Mouse (Mus musculus): ENCODE data around the gene Elovl3. TPM values are rescaled to one million over a fixed set of nuclear protein-coding genes. Genes with fewer than 3 reads are reported as not detected.
"Not testable (repeated sequence)": the region's sequence is repeated elsewhere in the genome, so short reads cannot be mapped to it uniquely, and the experiment has no call there.

Gene Elovl3
- polyA plus RNA-seq, 1 experiment from 2014 or later, result not detected

DNA sequence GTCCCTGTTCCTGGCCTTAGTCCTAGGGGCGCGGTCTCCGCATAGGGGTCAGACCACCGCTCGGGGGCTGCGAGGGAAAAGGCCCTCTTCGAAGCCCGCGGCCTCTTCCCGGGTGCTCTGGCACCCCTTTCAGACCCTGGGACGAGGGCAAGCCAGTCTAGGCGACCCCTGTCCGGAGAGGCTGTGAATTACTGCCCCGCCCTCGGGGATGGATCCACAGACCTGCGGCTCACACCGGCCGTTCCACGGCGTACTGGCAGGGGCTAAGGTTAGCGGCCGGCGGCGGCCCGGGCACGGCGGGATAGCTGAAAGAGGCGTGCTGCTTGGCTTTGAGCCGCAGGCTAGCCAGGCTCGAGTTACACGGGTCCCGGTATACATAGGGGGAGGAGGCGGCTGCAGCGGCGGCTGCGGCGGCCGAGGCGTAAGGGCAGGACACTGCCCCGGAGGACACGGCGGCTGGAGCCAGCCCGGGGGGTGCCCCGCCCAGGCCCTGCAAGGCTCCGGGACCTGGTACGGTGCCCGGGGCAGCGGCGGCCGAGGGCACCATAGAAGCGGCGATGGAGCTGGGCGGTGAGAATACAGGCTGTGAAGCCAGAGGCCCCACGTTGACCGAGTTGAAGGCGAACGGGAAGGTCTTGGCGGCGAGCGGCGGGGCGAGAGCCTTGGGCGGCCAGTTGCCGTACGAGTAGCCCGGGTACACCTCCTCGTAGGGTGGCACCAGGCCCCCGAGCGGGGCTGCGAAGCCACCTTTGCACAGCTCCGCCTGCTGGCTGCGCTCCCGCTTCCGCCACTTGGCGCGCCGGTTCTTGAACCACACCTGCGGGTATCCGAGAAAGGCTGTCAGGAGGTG lies 4.3 kb downstream of the Elovl3 start:
- under 1% methylated on average over 77 of the region's 79 CpGs for WGBS
- peak; percentile 29; the same call in 1 of the 2 replicates for ATAC-seq (ENCODE audit: extremely low read depth, insufficient number of reproducible peaks, low FRiP score, low TSS enrichment)
- H3K27ac ChIP-seq (replicated peaks), result no peak overlapping the region

DNA sequence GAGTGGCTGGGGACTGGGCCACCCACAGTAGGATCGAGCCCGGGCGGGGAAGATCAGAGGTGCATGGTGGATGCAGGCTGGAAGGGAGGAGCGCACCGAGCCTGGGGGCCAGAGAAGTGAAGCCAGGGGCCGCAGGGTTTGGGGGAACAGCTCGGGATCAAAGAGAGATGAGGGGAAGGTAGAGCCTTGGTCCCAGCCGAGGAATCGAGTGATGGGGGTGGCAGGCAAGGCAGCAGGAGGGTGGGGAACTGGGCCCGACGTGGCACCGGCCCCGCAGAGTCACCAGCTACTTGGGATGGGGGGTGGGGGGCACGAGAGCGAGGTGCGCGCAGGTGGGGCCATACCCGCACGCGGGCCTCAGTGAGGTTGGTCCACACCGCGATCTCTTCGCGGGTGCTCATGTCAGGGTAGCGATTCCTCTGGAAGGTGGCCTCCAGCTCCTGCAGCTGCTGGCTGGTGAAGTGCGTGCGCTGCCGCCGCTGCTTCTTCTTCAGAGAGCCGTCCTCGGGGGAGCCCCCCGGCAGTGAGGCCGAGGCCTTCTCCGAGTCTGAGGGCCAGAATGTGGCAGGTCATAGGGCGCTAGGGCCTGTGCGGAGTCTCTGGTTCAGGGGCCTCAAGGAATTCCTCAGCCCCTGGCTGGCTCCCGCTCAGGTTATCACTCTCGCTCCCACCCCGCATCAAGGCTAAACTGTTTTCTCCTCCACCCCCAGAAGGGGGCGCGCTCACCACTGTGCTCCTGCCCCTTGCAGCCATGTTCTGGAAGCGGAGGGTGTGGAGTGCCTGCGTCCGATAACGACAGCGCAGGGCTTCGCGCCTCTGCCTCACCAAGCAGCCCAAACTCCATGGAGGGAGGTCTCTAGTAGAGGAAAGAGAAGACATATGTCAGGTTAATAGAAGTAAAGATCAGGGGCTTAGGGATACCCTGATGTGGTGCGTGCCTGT lies 5.2 kb downstream of the Elovl3 start:
- WGBS, result 3% methylated on average over 49 of the region's 49 CpGs
- H3K36me3 ChIP-seq, result no peaks in the 10 kb centered on the region
- peaks cover 88% of the 10 kb centered on the region for H3K27me3 ChIP-seq (replicated peaks)
- ATAC-seq (ENCODE audit: extremely low read depth, insufficient number of reproducible peaks, low FRiP score, low TSS enrichment), result no peak
- peak overlapping the region; percentile 77 for H3K9ac ChIP-seq
- peak overlapping the region; percentile 67 for H3K4me3 ChIP-seq
- H3K27ac ChIP-seq (replicated peaks), result no peak overlapping the region
- H3K4me2 ChIP-seq, result peak overlapping the region; percentile 99
- H3K4me1 ChIP-seq, result peaks cover 47% of the 10 kb centered on the region
- H3K9me3 ChIP-seq, result no peaks in the 10 kb centered on the region

More for the DNA sequence above, 4.3 kb downstream of the Elovl3 start:
- no peaks in the 10 kb centered on the region for H3K36me3 ChIP-seq
- no peaks in the 10 kb centered on the region for H3K9me3 ChIP-seq
- peaks cover 92% of the 10 kb centered on the region for H3K27me3 ChIP-seq (replicated peaks)
- peak overlapping the region; percentile 99 for H3K4me2 ChIP-seq
- H3K4me3 ChIP-seq, result peak overlapping the region; percentile 67
- H3K9ac ChIP-seq, result peak overlapping the region; percentile 77
- peaks cover 43% of the 10 kb centered on the region for H3K4me1 ChIP-seq

- 70% methylated on average over 2 of the region's 2 CpGs for WGBS
- Histone ChIP-seq H3K4me2 (peak overlapping the region; percentile 47), H3K9ac (peak overlapping the region; percentile 61)
Observed at GRCm38 (mm10) chr19:46140324-46140723, 8.6 kb downstream of the Elovl3 start.

GRCm38 (mm10) chr19:46141091-46141490 lies 9.4 kb downstream of the Elovl3 start:
- ATAC-seq (ENCODE audit: extremely low read depth, insufficient number of reproducible peaks, low FRiP score, low TSS enrichment), result peak; percentile 12; the same call in 1 of the 2 replicates

More at GRCm38 (mm10) chr19:46140324-46140723, 8.6 kb downstream of the Elovl3 start:
- H3K4me3 ChIP-seq, result no peak overlapping the region
- H3K4me1 ChIP-seq, result peaks cover 54% of the 10 kb centered on the region
- no peaks in the 10 kb centered on the region for H3K36me3 ChIP-seq
- ATAC-seq (ENCODE audit: extremely low read depth, insufficient number of reproducible peaks, low FRiP score, low TSS enrichment), result no peak
- H3K27ac ChIP-seq (replicated peaks), result peak overlapping the region; percentile 66
- no peaks in the 10 kb centered on the region for H3K9me3 ChIP-seq
- H3K27me3 ChIP-seq (replicated peaks), result peaks cover 89% of the 10 kb centered on the region

DNA sequence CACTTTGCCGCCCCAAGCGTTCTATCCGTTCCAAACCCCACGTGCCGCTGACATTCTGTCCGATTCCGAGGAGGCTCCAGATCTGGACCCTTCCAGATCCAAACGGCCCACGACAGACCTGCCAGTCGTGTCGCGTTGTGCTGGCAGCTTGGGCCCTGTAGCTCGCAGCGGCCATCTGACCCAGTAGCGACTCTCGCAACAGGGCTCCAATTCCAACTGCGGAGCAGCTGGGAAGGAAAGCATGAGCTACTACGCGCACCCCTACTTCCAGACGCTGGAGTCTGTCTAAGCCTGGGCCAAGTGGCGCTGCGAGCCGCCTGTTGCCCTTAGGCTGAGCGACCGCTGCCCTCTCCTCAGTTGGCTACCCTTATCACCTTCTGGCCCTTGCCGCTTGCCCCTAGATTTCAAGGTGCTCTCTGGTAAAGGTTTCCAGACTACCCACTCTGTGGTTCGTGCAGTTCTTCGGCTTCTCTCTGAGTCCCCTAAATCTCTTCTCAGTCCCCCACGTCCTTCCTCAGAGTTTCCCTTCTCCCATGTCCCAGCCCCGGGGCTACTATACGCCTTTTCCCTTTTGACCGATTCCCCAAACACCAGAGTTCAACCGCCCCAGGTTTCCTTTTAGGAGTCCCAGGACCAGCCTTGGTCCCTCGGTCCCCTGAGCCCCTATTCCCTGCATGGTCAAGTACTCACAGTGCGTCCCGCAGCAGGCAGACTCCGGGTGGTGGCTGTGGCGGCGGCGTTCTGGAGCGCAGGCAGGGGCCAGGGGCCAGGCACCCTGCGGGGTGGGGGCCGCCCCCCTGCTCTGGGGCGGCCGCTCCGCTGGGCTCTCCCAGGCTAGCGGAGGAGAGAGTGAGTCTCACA lies 16.0 kb downstream of the Elovl3 start, which contains the start of gene Pitx3:
Pitx3 (minus strand) TSS at position 816 of the 861 bp plus-strand sequence.
- Histone ChIP-seq H3K27ac (replicated peaks) (no peak within 1 kb of the TSS), H3K36me3 (no peaks in the 10 kb centered on the region), H3K9me3 (no peaks in the 10 kb centered on the region), H3K4me3 (peak within 1 kb of the TSS; percentile 68), H3K4me2 (peak within 1 kb of the TSS; percentile 90), H3K9ac (peak within 1 kb of the TSS; percentile 75), H3K27me3 (replicated peaks) (peaks cover 82% of the 10 kb centered on the region), H3K4me1 (peaks cover 27% of the 10 kb centered on the region)
- no peak for ATAC-seq (ENCODE audit: extremely low read depth, insufficient number of reproducible peaks, low FRiP score, low TSS enrichment)
- under 1% methylated on average over 45 of the region's 47 CpGs for whole genome bisulfite sequencing

More at GRCm38 (mm10) chr19:46141091-46141490, 9.4 kb downstream of the Elovl3 start:
- Histone ChIP-seq H3K4me3 (0 out of 2 replicates have a peak overlapping the region, but pooled peaks have one; percentile 4), H3K9ac (peak overlapping the region; percentile 61), H3K4me2 (peak overlapping the region; percentile 47), H3K36me3 (no peaks in the 10 kb centered on the region), H3K27ac (replicated peaks) (peak overlapping the region; percentile 66), H3K9me3 (no peaks in the 10 kb centered on the region), H3K4me1 (peaks cover 47% of the 10 kb centered on the region), H3K27me3 (replicated peaks) (peaks cover 89% of the 10 kb centered on the region)
- 31% methylated on average over 6 of the region's 6 CpGs for WGBS

- under 1% methylated on average over 27 of the region's 27 CpGs for WGBS
- peaks cover 75% of the 10 kb centered on the region for H3K27me3 ChIP-seq (replicated peaks)
Observed at GRCm38 (mm10) chr19:46148372-46148760, 16.7 kb downstream of the Elovl3 start.

DNA sequence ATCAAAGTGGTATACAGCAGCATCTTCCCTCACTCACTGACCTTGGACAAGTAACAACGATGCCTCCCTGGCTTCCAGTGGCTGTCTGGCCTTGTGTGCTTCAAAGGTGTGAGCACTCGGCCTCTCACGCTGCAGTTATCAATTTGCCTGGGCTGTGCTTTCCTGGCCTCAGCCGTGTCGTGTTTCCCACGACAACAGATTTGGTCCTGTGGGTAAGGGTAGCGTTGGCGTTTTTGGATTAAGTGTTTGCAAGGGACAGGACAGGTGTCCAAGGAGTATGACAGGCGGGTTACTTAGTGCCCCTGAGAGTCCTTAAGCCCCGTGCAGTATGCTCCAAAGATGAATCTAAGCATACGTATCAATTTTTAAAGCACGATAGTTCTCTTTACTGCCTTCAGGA lies 17.4 kb downstream of the Elovl3 start:
- 26% methylated on average over 12 of the region's 12 CpGs for WGBS
- H3K27me3 ChIP-seq (replicated peaks), result peaks cover 68% of the 10 kb centered on the region
- H3K9me3 ChIP-seq, result no peaks in the 10 kb centered on the region
- no peak overlapping the region for H3K9ac ChIP-seq
- H3K4me1 ChIP-seq, result peaks cover 37% of the 10 kb centered on the region
- peak overlapping the region; percentile 90 for H3K4me2 ChIP-seq
- H3K4me3 ChIP-seq, result peak overlapping the region; percentile 68
- H3K27ac ChIP-seq (replicated peaks), result no peak overlapping the region
- H3K36me3 ChIP-seq, result no peaks in the 10 kb centered on the region
- no peak for ATAC-seq (ENCODE audit: extremely low read depth, insufficient number of reproducible peaks, low FRiP score, low TSS enrichment)

More at GRCm38 (mm10) chr19:46148372-46148760, 16.7 kb downstream of the Elovl3 start:
- no peaks in the 10 kb centered on the region for H3K9me3 ChIP-seq
- H3K9ac ChIP-seq, result peak overlapping the region; percentile 75
- no peaks in the 10 kb centered on the region for H3K36me3 ChIP-seq
- H3K4me3 ChIP-seq, result peak overlapping the region; percentile 68
- H3K4me1 ChIP-seq, result peaks cover 30% of the 10 kb centered on the region
- ATAC-seq (ENCODE audit: extremely low read depth, insufficient number of reproducible peaks, low FRiP score, low TSS enrichment), result peak; percentile 60
- peak overlapping the region; percentile 90 for H3K4me2 ChIP-seq
- H3K27ac ChIP-seq (replicated peaks), result no peak overlapping the region

DNA sequence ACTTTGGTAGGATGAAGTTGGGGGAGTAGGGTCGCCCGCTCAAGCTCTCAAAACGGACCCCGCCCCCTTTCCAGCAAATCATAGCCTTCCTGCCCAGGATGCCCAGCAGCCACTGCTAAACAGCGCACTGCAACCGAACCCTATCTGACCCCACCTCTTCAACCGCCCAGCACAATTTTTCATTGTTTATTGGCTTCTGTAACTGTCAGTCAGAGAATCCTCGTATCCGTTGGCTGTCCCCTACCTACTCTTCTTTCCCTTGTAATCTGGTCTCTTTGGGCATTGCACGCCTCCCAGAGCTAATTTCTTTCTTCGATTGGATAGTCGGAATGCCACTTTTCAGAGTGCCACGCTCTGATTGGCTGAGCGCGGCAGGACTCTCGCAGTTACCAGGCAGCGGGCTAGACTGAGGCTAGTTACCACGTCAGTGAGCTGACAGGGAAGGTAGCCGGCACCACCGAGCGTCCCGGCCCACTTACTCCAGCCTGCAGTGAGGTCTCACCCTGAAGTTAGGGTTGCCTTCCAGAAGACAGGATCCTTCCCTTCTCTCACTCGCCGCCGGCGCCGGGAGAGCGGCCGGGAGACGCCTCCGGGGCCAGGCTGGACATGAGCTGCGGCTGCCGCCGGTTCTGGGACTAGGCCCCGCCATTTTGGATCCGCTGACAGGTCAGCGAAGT lies 20.6 kb downstream of the Elovl3 start, which contains the start of gene Gbf1:
Gbf1 (plus strand) TSS at position 383 of the 677 bp plus-strand sequence.
- Histone ChIP-seq H3K4me3 (peak within 1 kb of the TSS; percentile 76), H3K4me1 (peaks cover 49% of the 10 kb centered on the region), H3K9me3 (no peaks in the 10 kb centered on the region), H3K4me2 (peak within 1 kb of the TSS; percentile 88), H3K27ac (replicated peaks) (peak within 1 kb of the TSS; percentile 36; the same call in 1 of the 2 replicates), H3K27me3 (replicated peaks) (peaks cover 36% of the 10 kb centered on the region), H3K9ac (peak within 1 kb of the TSS; percentile 81), H3K36me3 (0 out of 2 replicates have a peak, but pooled peaks cover 5% of the 10 kb centered on the region)
- peak; percentile 94 for ATAC-seq (ENCODE audit: extremely low read depth, insufficient number of reproducible peaks, low FRiP score, low TSS enrichment)
- WGBS, result 0% methylated on average over 37 of the region's 37 CpGs

GRCm38 (mm10) chr19:46165950-46166349 lies 34.3 kb downstream of the Elovl3 start:
- Histone ChIP-seq H3K36me3 (peaks cover 56% of the 10 kb centered on the region), H3K4me2 (no peak overlapping the region), H3K4me3 (no peak overlapping the region), H3K27me3 (replicated peaks) (no peaks in the 10 kb centered on the region), H3K9me3 (no peaks in the 10 kb centered on the region), H3K9ac (no peak overlapping the region), H3K4me1 (no peaks in the 10 kb centered on the region), H3K27ac (replicated peaks) (no peak overlapping the region)
- WGBS, result 90% methylated on average over 3 of the region's 3 CpGs
- ATAC-seq (ENCODE audit: extremely low read depth, insufficient number of reproducible peaks, low FRiP score, low TSS enrichment), result no peak

DNA sequence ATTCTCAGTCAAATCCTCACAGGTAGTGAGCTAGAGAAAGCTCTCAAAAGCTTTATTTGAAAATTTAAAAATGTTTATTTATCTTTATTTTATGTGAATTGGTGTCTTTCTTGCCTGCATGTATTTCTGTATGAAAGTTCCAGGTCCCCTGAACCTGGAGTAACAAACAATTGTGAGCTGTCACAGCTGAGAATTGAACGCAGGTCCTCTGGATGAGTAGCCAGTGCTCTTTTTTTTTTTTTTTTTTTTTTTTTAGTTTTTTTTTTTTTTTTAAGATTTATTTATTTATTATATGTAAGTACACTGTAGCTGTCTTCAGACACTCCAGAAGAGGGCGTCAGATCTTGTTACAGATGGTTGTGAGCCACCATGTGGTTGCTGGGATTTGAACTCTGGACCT lies 35.5 kb downstream of the Elovl3 start:
- peaks cover 67% of the 10 kb centered on the region for H3K36me3 ChIP-seq
- H3K9me3 ChIP-seq; H3K4me3 ChIP-seq; H3K27ac ChIP-seq (replicated peaks); ATAC-seq (ENCODE audit: extremely low read depth, insufficient number of reproducible peaks, low FRiP score, low TSS enrichment); H3K9ac ChIP-seq; H3K4me2 ChIP-seq; H3K27me3 ChIP-seq (replicated peaks); H3K4me1 ChIP-seq: not testable (repeated sequence)
- WGBS, result 96% methylated on average over 1 of the region's 2 CpGs
